Mouse (Mus musculus) lung, embryonic 15.5 days (tissue): ENCODE results near the gene Gtf3c6. TPM values are rescaled to one million over a fixed set of nuclear protein-coding genes. Genes with fewer than 3 reads are reported as not detected.

ENCODE experiments used
- ATAC-seq: fragments of 200-750 bp; cut with Nextera tagmentation; 2 replicates; pipeline ENCODE4 v1.8.0; 2017; ENCODE audit warnings: moderate number of reproducible peaks, borderline replicate concordance; ENCODE audit not compliant: low FRiP score, low TSS enrichment; ENCODE audit errors: extremely low read depth
- H3K27ac ChIP-seq: fragments of 300-500 bp; sonication (generic); 2 replicates; pipeline ENCODE4 v1.5.1; 2015; ENCODE audit warnings: moderate library complexity, mild to moderate bottlenecking, inconsistent platforms
- H3K27me3 ChIP-seq: fragments of 300-500 bp; sonication (generic); 2 replicates; pipeline ENCODE4 v1.6.1; 2015; ENCODE audit warnings: inconsistent platforms
- H3K36me3 ChIP-seq: fragments of 300-500 bp; sonication (generic); 2 replicates; pipeline ENCODE4 v1.6.1; 2015; ENCODE audit warnings: inconsistent platforms
- H3K4me1 ChIP-seq: fragments of 300-500 bp; sonication (generic); 2 replicates; pipeline ENCODE4 v1.6.1; 2015; ENCODE audit warnings: inconsistent platforms
- H3K4me2 ChIP-seq: fragments of 300-500 bp; sonication (generic); 2 replicates; pipeline ENCODE4 v1.6.1; 2015; ENCODE audit warnings: inconsistent platforms, mild to moderate bottlenecking, moderate library complexity
- H3K4me3 ChIP-seq: fragments of 300-500 bp; sonication (generic); 2 replicates; pipeline ENCODE4 v1.5.1; 2015; ENCODE audit warnings: mild to moderate bottlenecking, inconsistent platforms
- H3K9ac ChIP-seq: fragments of 300-500 bp; sonication (generic); 2 replicates; pipeline ENCODE4 v1.6.1; 2015; ENCODE audit warnings: inconsistent platforms
- H3K9me3 ChIP-seq: fragments of 300-500 bp; sonication (generic); 2 replicates; pipeline ENCODE4 v1.6.1; 2016; ENCODE audit warnings: inconsistent platforms
- WGBS: fragments of 180-500 bp; shearing (Covaris S2); methylation state at CpG from one replicate; pipeline ENCODE4 v1.1.7; 2015; 5-methylcytosine and 5-hydroxymethylcytosine counted together
- polyA plus RNA-seq: library from polyadenylated mRNA; unstranded; fragments of >200 nt; fragmentation: Nextera tagmentation; extraction: Ambion mirVana; gene quantifications from 2 replicates; pipeline ENCODE4 v1.2.1, GENCODE M21; 2015

Gtf3c6 gene
- polyA plus RNA-seq, 1 experiment from 2014 or later, result 81.5 TPM

- Histone ChIP-seq H3K9me3 (no peaks in the 10 kb centered on the region), H3K27me3 (no peaks in the 10 kb centered on the region), H3K9ac (no peak overlapping the region), H3K4me1 (no peaks in the 10 kb centered on the region), H3K4me3 (no peak overlapping the region), H3K36me3 (peaks cover 18% of the 10 kb centered on the region), H3K27ac (no peak overlapping the region), H3K4me2 (no peak overlapping the region)
- no peak for ATAC-seq
- 93% methylated on average over 9 of the region's 9 CpGs for WGBS
Observed at GRCm38 (mm10) chr10:40283636-40284035, 25.7 kb upstream of the Gtf3c6 start.

GRCm38 (mm10) chr10:40281565-40281964 lies 23.7 kb upstream of the Gtf3c6 start:
- Histone ChIP-seq H3K27ac (no peak overlapping the region), H3K9ac (no peak overlapping the region), H3K9me3 (no peaks in the 10 kb centered on the region), H3K4me2 (no peak overlapping the region), H3K4me3 (no peak overlapping the region), H3K36me3 (peaks cover 12% of the 10 kb centered on the region), H3K27me3 (no peaks in the 10 kb centered on the region), H3K4me1 (no peaks in the 10 kb centered on the region)
- ATAC-seq, result no peak
- 94% methylated on average over 2 of the region's 2 CpGs for WGBS

- Histone ChIP-seq H3K4me1 (no peaks in the 10 kb centered on the region), H3K27ac (0 out of 2 replicates have a peak overlapping the region, but pooled peaks have one; percentile 10), H3K9me3 (no peaks in the 10 kb centered on the region), H3K4me2 (no peak overlapping the region), H3K4me3 (no peak overlapping the region), H3K36me3 (no peaks in the 10 kb centered on the region), H3K9ac (no peak overlapping the region), H3K27me3 (no peaks in the 10 kb centered on the region)
- 49% methylated on average over 5 of the region's 5 CpGs for WGBS
- ATAC-seq, result no peak
Observed at GRCm38 (mm10) chr10:40278317-40278716, 20.4 kb upstream of the Gtf3c6 start.

- Histone ChIP-seq H3K4me3 (no peak overlapping the region), H3K27ac (no peak overlapping the region), H3K36me3 (no peaks in the 10 kb centered on the region), H3K4me1 (no peaks in the 10 kb centered on the region), H3K4me2 (no peak overlapping the region), H3K9ac (no peak overlapping the region), H3K9me3 (no peaks in the 10 kb centered on the region), H3K27me3 (no peaks in the 10 kb centered on the region)
- WGBS, result 61% methylated on average over 7 of the region's 7 CpGs
- no peak for ATAC-seq
Observed at GRCm38 (mm10) chr10:40275991-40276390, 18.1 kb upstream of the Gtf3c6 start.

GRCm38 (mm10) chr10:40273938-40274337 lies 16.0 kb upstream of the Gtf3c6 start:
- Histone ChIP-seq H3K36me3 (no peaks in the 10 kb centered on the region), H3K9me3 (no peaks in the 10 kb centered on the region), H3K4me2 (no peak overlapping the region), H3K27ac (no peak overlapping the region), H3K9ac (no peak overlapping the region), H3K27me3 (no peaks in the 10 kb centered on the region), H3K4me3 (no peak overlapping the region), H3K4me1 (no peaks in the 10 kb centered on the region)
- 76% methylated on average over 5 of the region's 5 CpGs for WGBS
- ATAC-seq, result peak; percentile 49; the same call in 1 of the 2 replicates

GRCm38 (mm10) chr10:40271216-40271615 lies 13.3 kb upstream of the Gtf3c6 start:
- no peak overlapping the region for H3K4me3 ChIP-seq
- ATAC-seq, result no peak
- WGBS, result 82% methylated on average over 3 of the region's 3 CpGs
- no peak overlapping the region for H3K9ac ChIP-seq
- no peaks in the 10 kb centered on the region for H3K27me3 ChIP-seq
- no peak overlapping the region for H3K27ac ChIP-seq
- no peaks in the 10 kb centered on the region for H3K9me3 ChIP-seq
- no peaks in the 10 kb centered on the region for H3K36me3 ChIP-seq
- no peak overlapping the region for H3K4me2 ChIP-seq
- no peaks in the 10 kb centered on the region for H3K4me1 ChIP-seq

- no peak overlapping the region for H3K9ac ChIP-seq
- no peak for ATAC-seq
- 87% methylated on average over 3 of the region's 3 CpGs for WGBS
- no peak overlapping the region for H3K4me3 ChIP-seq
- no peaks in the 10 kb centered on the region for H3K9me3 ChIP-seq
- no peak overlapping the region for H3K27ac ChIP-seq
- H3K36me3 ChIP-seq, result no peaks in the 10 kb centered on the region
- no peaks in the 10 kb centered on the region for H3K4me1 ChIP-seq
- H3K4me2 ChIP-seq, result no peak overlapping the region
- H3K27me3 ChIP-seq, result no peaks in the 10 kb centered on the region
Observed at GRCm38 (mm10) chr10:40264920-40265319, 7.0 kb upstream of the Gtf3c6 start.

GRCm38 (mm10) chr10:40263691-40264090 lies 5.8 kb upstream of the Gtf3c6 start:
- Histone ChIP-seq H3K4me2 (no peak overlapping the region), H3K9ac (no peak overlapping the region), H3K4me1 (peaks cover 3% of the 10 kb centered on the region; the same call in 1 of the 2 replicates), H3K4me3 (no peak overlapping the region), H3K27me3 (no peaks in the 10 kb centered on the region), H3K36me3 (no peaks in the 10 kb centered on the region), H3K27ac (no peak overlapping the region), H3K9me3 (no peaks in the 10 kb centered on the region)
- no peak for ATAC-seq
- 75% methylated on average over 4 of the region's 4 CpGs for WGBS

GRCm38 (mm10) chr10:40262200-40262599 lies 4.3 kb upstream of the Gtf3c6 start:
- 80% methylated on average over 6 of the region's 6 CpGs for WGBS
- H3K27me3 ChIP-seq, result no peaks in the 10 kb centered on the region
- H3K36me3 ChIP-seq, result no peaks in the 10 kb centered on the region
- no peak for ATAC-seq
- H3K4me2 ChIP-seq, result no peak overlapping the region
- H3K9me3 ChIP-seq, result no peaks in the 10 kb centered on the region
- H3K27ac ChIP-seq, result no peak overlapping the region
- H3K4me3 ChIP-seq, result no peak overlapping the region
- H3K9ac ChIP-seq, result no peak overlapping the region
- peaks cover 3% of the 10 kb centered on the region; the same call in 1 of the 2 replicates for H3K4me1 ChIP-seq

- H3K36me3 ChIP-seq, result no peaks in the 10 kb centered on the region
Observed at GRCm38 (mm10) chr10:40260305-40260704, 2.4 kb upstream of the Gtf3c6 start.

GRCm38 (mm10) chr10:40259542-40259941 lies 1.6 kb upstream of the Gtf3c6 start:
- Histone ChIP-seq H3K36me3 (peaks cover 4% of the 10 kb centered on the region; the same call in 1 of the 2 replicates), H3K9ac (no peak overlapping the region), H3K9me3 (no peaks in the 10 kb centered on the region), H3K27me3 (no peaks in the 10 kb centered on the region), H3K4me2 (no peak overlapping the region; the same call in 1 of the 2 replicates), H3K4me1 (peaks cover 10% of the 10 kb centered on the region), H3K4me3 (no peak overlapping the region), H3K27ac (0 out of 2 replicates have a peak overlapping the region, but pooled peaks have one; percentile 92)
- 11% methylated on average over 8 of the region's 8 CpGs for WGBS
- no peak for ATAC-seq

More at GRCm38 (mm10) chr10:40260305-40260704, 2.4 kb upstream of the Gtf3c6 start:
- WGBS, result 47% methylated on average over 5 of the region's 5 CpGs
- Histone ChIP-seq H3K4me1 (peaks cover 10% of the 10 kb centered on the region), H3K9me3 (no peaks in the 10 kb centered on the region), H3K4me2 (no peak overlapping the region), H3K4me3 (no peak overlapping the region), H3K27me3 (no peaks in the 10 kb centered on the region), H3K9ac (no peak overlapping the region), H3K27ac (no peak overlapping the region)
- ATAC-seq, result no peak

GRCm38 (mm10) chr10:40258976-40259375 lies 1.1 kb upstream of the Gtf3c6 start:
- Histone ChIP-seq H3K9ac (no peak overlapping the region), H3K4me1 (peaks cover 10% of the 10 kb centered on the region), H3K9me3 (no peaks in the 10 kb centered on the region), H3K27me3 (no peaks in the 10 kb centered on the region), H3K4me3 (peak overlapping the region; percentile 93; the same call in 1 of the 2 replicates), H3K36me3 (peaks cover 8% of the 10 kb centered on the region; the same call in 1 of the 2 replicates), H3K4me2 (peak overlapping the region; percentile 73), H3K27ac (peak overlapping the region; percentile 92)
- ATAC-seq, result no peak
- WGBS, result 3% methylated on average over 5 of the region's 5 CpGs
